Mouse (Mus musculus): Measurements from ENCODE around the gene Ovol2. TPM values are rescaled to one million over a fixed set of nuclear protein-coding genes. Genes with fewer than 3 reads are reported as not detected.

Ovol2 gene
- total RNA-seq, 2 experiments from 2014 or later, result not detected

DNA sequence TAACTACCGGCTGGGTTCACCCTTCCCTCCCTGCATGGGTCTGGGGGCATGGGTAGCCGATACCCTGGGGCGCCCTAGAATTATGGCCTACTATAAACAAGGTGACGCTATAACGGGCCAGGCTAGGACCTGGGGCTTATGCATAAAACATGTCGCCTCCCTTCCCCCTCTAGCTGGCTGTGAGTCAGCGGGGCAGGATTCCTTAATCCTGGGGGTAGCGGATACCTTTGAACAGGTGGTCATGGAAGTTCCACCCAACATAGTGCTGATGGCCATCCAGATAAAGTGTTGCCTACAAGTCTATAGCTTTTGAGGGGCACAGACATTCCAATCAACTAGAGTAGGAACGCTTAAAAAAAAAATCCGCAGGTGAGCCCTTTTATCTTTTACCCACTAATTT is 2.0 kb downstream of the Ovol2 start:
- DNase-seq, result no peak
- intact Hi-C loops (cut with DNase I), result no loop called here

DNA sequence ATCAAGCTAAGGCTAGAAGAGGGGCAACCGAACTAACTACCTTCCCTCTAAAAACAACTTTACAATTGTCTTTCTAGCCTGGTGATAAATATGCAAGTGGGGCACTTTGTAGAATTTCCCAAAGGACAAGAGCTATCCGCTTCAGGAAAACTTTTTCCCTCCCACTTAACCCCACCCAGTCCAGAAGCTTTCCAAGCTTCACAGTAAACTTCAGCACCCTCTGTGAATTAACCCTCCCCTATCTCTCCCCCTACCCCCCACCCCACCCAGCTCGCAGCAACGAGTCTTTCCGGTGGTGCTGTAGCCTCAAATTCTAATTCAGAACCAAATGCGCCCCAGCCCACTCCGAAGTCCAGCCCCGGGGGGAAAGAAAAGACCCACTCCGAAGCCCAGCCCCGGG is 2.5 kb downstream of the Ovol2 start:
- no peak for DNase-seq
- intact Hi-C loops (cut with DNase I), result no loop called here

DNA sequence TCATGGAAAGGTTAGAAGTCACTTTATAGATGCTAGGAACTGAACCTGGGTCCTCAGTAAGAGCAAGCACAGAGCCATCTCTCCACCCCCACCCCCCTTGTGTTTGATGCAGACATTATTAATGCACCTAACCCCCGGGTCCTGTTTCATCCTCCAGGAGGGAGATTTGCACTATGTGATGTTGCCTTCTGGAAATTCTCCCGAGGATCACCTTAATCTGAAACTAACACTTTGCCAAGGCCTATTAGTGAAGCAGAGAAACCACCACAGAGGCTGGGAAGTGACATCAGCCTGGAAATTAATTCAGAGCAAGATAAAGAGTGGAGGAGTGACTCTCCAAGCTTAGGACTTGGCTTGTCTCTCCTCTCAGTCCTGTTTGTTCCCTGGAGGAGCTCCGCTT is 7.7 kb downstream of the Ovol2 start:
- DNase-seq, result no peak
- intact Hi-C loops (cut with DNase I), result no loop called here

DNA sequence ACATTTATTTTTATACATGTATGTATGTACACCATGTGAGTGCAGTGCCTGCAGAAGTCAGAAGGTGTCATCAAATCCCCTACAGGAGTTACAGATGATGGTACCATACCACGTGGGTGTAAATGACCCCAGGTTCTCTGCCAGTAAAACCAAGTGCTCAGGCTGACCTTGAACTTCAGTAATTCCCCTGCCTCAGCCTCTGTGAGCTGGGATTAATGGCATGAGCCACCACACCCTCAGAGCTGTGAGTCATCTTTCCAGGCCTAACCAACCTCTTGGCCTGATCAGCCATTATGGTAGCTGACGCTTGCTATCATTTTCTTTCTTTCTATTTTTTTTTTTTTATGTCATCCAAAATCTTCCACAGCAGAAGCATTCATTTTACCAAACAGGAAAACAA is 20.6 kb downstream of the Ovol2 start:
- DNase-seq, result no peak
- intact Hi-C loops (cut with DNase I), result no loop called here

DNA sequence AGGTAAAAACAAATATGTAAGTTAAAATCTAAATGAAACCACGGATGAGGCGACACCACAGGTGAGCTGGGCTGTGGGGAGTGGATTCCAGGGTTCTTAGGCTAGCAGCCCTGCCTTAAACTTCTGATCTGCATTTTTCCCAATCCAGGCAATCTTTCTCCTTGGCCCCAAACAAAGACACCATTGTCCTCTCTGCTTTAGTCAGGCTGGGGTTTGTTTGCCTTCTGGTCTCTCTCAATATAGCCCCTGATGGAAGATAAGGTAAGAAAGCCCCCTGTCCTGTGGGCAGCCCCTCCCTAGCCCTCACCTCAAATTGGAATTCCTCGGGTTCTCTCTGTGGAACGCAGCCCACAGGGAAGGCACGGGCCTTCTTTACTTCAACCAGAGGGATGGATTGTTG is 21.7 kb downstream of the Ovol2 start:
- intact Hi-C loops (cut with DNase I), result no loop called here
- DNase-seq, result no peak

DNA sequence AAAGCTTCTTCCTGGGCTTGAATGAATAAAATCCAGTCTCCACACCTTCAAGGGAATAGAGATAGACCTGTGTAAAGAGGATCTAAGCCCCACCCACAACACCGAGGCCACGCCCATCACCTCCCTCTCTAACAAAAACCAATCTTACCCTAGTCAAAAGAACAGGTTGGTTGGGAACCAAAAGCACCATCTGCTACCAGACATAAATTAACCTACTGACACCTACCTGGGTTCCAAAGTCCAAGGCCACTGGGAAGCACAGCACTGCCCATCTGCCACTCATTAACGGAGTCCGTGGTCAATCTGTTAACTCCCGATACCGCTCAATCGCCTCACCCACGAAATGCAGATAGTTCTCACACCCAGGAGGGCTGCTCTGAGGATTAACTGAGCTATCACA is 23.4 kb downstream of the Ovol2 start:
- intact Hi-C loops (cut with DNase I), result loop anchor here (5.0 kb wide), 1 partner anchor 144 kb away; no protein-coding TSS in a partner anchor
- DNase-seq, result no peak

DNA sequence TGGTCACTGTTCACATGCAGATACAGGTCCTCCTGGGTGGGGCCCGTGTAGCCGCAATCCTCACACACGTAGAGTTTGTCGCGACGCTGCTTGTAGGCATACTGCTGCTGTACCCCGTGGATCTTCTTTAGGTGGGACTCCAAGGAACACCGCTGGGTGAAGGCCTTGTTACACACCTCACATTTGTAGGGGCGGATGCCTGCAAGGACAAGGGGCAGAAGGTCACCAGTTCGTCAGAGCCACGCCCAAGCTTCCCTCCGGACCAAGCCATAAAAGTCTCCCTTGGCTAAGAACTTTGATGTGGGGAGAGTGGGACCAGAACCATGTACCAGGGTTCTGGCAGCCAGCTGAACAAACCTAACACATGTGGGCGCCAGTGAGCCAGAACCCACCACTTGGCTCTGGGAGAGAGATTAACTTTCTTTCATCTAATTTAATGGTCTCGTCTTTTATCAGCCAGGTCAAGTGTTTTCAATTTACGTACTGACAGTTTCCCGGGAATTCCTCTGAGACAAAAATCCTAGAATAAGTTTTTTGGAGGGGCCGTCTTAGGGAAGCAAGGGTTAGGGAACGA is 26.1 kb downstream of the Ovol2 start:
- intact Hi-C loops (cut with DNase I), result loop anchor here (5.0 kb wide), 1 partner anchor 146 kb away; no protein-coding TSS in a partner anchor
- DNase-seq, result no peak

DNA sequence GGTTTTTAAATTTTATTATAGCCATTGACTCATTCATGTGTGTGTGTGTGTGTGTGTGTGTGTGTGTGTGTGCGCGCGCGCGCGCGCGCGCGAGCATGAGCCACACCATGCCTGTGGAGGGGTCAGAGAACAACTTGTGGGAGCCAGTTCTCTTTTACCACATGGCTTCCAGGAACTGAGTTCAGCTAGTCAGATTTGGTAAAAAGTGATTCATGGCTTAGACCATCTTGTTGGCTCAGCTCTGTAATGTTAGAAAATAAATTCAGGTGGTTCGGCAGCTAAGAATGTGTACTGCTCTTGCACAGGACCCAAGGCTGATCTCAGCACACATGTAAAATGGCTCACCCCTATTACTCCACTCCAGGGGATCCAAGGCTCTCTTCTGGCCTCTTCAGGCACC is 30.8 kb downstream of the Ovol2 start:
- intact Hi-C loops (cut with DNase I), result no loop called here
- no peak for DNase-seq

DNA sequence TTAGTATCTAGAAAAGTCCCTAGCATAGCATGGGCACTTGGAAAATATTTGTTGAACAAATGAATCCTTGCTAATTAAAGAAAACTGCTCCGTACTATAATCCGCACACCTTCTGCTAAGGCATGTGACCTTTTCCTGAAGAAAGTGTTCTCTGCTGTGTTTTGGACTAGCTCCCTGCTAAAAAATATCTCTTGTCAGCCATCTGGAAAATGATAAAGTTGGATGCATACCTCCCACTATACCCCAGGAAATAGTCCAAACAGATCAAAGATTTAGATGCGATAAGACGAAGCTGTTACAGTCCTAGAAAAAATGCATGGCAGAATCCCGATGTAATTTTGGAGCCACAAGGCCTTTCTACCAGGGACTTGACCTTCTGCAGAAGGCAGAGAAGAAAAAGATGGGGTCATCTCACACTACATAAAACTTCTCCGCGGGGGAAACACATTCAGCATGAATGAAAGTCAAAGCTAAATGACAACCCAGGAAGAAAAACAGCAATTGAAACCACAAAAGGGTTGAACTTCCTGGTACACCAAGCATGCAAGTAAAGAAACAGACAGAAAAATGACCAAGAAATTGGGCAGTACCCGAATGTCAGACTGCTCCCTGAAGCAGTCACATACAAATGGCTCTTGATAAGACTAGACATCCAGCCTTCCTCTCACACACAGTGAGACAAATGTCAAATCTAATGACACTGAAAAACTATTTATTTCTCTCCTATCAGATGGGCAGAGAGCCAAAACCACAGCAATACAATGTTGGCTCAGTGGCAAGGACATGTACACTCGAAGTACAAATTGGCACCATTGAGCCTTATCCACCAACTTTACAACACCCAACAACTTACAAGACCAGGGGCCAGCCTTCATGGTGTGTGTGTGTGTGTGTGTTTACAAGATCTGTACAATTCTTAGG is 31.9 kb downstream of the Ovol2 start:
- intact Hi-C loops (cut with DNase I), result no loop called here
- no peak for DNase-seq

DNA sequence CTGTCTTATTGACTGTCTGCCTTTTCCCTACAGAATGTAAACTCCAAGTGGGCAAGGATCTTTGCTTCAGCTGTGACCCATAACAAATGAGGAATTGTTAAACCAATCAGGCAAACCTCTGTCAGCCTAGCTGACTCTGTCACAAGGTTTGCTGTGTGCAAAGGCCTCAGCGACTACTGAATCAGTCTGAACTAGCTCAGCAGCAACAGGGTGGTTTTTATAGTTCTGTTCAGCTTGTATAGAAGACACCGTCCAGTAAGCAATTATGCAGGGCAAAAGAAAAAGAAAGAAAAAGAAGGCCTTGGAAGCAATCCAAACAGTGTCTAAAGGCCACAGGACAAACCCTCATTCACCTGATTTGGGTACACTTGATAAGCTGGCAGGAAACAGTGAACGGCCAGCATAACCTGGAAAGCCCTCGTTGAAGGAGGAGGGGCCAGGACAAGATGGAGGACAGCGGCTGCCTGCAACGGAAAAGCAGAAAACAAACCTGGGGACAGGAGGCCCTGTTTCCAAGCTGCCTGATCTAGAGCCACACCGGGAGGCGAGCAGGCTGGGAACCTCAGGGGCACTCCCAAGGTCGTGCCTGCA is 36.7 kb downstream of the Ovol2 start:
- intact Hi-C loops (cut with DNase I), result no loop called here
- DNase-seq, result no peak

DNA sequence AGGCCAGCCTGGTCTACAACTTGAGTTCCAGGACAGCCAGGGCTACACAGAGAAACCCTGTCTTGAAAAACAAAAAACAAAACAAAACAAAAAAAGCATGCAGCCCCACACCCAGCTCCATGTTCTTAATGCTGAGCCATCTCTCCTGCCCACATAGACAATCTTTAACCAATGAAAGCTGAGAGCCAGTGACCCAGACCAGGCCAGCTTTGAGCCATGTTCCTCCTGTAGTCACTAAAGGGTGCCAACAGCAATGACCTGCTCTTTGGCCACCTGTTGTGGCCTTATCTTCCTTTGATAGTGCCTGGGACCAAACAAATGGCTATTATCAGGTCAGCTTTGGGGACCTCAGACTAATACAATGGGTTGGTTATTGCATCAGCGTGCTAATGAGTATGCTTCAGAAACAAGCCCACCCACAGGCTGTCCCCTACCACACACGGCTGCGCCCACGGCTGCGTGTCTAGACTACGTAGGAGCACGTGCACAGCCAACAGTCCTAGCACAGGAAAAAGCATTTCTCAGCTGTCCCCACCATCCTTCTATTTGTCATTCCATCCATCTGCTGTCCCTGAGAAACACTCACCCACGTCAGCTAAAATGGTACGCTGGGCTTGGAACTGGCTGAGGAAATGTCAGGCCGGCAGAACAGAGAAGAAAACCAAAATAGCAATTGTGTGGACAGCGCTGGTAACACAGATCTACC is 40.2 kb downstream of the Ovol2 start:
- DNase-seq, result no peak
- intact Hi-C loops (cut with DNase I), result no loop called here

DNA sequence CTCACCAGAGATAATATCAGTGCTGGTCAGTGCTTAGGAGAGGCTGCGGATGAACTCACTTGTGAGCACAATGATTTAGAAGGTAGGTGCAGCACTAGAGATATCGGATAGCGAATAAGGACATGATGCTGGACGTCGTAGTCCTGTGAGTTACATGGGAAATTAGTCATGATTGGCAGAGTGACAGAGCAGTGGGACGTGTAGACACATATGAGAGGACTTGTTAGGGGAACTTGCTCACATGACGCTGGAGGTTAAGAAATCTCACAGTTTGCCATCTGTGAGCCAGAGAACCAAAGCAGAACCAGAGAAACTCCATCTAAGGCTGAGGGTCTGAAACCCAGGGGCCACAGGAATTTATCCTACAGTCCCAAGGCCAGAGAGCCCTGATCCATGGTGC is 41.6 kb downstream of the Ovol2 start:
- no peak for DNase-seq
- intact Hi-C loops (cut with DNase I), result no loop called here

DNA sequence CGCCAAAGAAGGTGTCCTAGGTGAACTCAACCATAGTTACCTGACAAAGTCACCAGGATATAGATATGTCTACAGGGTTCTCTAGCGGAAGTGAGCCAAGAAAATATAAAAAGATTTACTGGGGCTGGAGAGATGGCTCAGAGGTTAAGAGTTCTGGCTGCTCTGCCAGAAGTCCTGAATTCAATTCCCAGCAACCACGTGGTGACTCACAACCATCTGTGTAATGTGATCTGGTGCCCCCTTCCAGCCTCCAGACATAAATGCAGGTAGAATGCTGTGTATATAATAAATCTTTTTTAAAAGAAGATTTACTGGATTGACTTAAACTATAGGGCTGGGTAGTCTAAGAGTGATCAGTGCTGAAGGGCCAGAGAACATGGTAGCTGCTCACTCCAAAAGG is 50.5 kb downstream of the Ovol2 start:
- intact Hi-C loops (cut with DNase I), result no loop called here
- no peak for DNase-seq

DNA sequence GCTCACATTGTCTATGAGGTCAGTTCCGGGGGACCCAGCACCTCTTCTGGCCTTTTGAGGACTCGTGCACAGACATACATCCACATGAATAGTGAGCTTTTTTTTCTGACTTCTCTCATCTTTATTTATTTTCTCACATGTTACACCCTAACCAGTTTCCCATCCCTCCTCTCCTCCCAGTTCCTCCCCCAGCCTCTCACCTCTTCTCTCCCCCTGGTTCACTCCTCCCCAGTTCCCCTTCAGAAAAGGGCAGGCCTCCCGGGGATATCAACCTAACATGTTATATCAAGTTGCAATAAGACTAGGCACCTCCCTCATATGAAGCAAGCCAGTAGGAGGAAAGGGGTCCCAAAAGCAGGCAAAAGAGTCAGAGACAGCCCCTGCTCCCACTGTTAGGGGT is 51.4 kb downstream of the Ovol2 start:
- intact Hi-C loops (cut with DNase I), result no loop called here
- DNase-seq, result no peak

DNA sequence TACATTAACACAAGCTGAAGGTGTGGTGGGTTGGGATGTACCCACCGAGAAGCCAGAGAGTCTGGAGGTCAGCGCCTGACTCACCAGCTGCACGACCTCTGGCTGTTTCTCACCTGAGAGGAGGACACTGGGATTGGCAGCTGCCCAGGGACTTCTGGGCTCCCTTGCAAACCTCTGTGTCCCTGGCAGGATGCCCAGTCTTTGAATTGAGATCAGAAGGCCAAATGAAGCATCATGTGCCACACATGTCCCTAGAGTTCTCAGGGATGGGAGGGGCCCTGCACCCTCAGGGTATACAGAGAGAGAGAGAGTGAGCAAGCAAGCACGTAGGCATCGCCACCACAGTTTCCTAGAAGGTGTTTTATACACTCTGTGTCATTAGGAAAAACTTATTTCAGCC is 52.2 kb downstream of the Ovol2 start:
- intact Hi-C loops (cut with DNase I), result no loop called here
- no peak for DNase-seq

DNA sequence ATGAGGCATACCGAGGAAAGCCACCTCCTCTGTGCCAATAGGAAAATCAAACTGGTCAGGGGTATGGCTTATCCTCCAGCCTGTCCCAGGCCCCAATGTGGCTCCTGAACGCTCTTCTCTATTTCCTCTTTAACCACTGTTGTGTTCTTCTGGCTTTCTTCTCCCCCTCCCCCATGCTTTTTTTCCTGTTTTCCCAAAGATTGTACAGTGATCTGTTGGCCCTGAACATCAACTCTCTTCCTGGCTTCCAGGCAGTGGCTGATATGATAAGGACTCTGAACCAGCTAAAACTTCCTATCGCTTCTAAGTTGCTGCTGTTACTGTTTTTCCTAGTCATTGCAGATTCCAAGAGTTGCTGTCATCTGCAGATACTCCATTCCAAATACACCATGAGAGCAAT is 55.1 kb downstream of the Ovol2 start:
- intact Hi-C loops (cut with DNase I), result no loop called here
- DNase-seq, result no peak

DNA sequence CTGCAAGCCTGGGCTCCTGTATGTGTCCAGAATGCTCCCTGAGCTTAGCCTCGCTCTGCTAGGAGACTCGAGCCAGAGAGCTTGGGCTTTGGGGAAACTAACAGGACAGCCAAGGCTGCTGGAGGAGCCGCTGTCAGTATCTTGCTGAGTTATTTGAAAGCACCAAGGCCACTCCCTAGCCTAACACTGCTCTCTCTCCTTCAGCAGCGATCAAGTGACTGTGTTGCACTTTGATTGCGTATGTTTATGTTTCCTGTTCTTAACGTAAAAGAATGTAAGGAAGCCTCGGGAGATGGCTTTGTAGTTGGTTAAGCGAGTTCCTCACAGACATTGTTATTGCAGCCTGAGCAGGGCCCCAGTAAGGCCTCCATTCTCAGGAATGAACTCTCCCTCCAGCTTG is 57.2 kb downstream of the Ovol2 start:
- intact Hi-C loops (cut with DNase I), result no loop called here

DNA sequence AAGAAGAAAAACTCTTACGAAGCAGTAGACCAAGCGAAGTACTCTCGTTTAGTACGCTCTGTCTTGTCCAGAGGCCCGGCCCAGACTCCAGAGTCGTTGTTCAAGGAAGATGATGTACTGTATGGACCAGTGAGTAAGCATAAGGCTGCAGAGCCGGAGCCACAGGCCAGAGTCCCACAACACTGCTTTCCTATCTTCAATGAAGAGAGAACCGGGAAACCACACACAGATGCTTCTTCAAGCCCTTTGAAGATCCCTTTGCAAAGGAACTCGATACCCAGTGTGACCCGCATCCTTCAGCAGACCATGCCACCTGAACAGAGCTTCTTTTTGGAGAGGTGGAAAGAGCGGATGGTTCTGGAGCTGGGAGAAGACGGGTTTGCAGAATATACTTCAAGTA is 59.9 kb downstream of the Ovol2 start:
- no peak for DNase-seq
- intact Hi-C loops (cut with DNase I), result no loop called here

More for the DNA sequence above, 57.2 kb downstream of the Ovol2 start:
- DNase-seq, result no peak

DNA sequence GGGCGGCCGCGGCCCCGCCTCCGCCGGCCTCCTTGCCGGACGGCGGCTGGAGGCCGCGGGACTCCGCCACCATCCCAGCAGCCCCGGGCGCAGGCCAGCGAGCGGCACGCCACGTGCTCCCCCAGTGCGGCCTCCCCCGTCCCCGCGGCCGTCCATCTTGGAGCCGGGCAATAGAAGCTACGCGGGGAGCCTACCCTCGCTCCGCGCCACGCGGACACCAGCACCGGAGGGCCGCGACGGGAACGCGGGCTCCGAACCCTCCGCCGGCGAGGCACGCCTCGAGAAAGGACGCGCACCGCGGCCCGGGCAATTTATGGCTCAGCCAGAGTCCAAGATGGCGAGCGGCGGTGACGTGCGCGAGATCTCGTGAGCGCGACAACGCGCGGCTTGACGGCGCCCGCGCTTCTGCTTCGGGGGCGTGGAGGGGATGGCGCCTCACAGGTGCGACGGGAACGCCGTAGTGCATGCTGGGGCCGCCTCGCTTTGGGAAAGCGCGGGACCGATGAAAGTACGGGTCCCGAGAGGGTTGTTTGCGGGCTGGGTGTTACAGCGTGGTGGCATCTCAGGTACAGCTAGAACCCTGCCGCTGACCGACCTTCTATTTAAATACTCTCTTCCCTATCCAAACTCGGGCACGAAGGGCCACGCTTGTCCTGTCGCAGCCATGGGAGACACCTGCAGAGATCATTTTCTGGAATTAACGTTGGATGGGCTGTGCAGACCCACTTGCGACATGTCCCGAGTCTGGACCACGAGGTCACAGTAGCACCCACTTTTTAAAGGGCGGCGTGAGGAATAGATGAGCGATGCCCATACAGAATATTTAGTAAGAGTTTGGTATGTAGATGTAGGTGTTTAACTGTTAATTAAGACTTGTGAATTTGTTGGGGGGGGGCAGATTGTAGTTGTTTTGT is 61.2 kb downstream of the Ovol2 start, which contains the start of the genes Mgme1 and Snx5:
Mgme1 (plus strand) TSS at position 157 of the 914 bp plus-strand sequence.
Snx5 (minus strand) TSS at position 400 of the 914 bp plus-strand sequence.
- intact Hi-C loops (cut with DNase I), result no loop called here

More for the DNA sequence above, 61.2 kb downstream of the Ovol2 start, which contains the start of the genes Mgme1 and Snx5:
- DNase-seq, result peak; percentile 83 to 92

Measured in gastrocnemius, postnatal 36 days (tissue).